Mouse (Mus musculus) G1E (cell line): ENCODE data around the gene Cep164.

Experiments
- CTCF ChIP-seq: IDR thresholded peaks from 2 replicates; pipeline ENCODE4 v1.5.1; 2012; ENCODE audit warnings: low read depth, low read length, inconsistent platforms, mixed read lengths
- GATA1 ChIP-seq: IDR thresholded peaks from 2 replicates; pipeline ENCODE4 v1.6.1; 2012; ENCODE audit warnings: borderline replicate concordance, low read length, inconsistent platforms, mixed read lengths
- GATA2 ChIP-seq: IDR thresholded peaks from 2 replicates; pipeline ENCODE4 v1.6.1; 2012; ENCODE audit warnings: low read depth, low read length, inconsistent platforms, borderline replicate concordance
- POLR2AphosphoS5 ChIP-seq: IDR thresholded peaks from 2 replicates; pipeline ENCODE4 v1.6.1; 2012; ENCODE audit warnings: low read depth, low read length, inconsistent platforms; ENCODE audit not compliant: insufficient replicate concordance
- TAL1 ChIP-seq: conservative IDR thresholded peaks from 2 replicates; pipeline ENCODE4 v1.6.1; 2012; ENCODE audit warnings: low read depth, low read length, inconsistent platforms, mixed read lengths

- TF ChIP-seq CTCF = no peak
- no peak for TF ChIP-seq TAL1
- no peak for TF ChIP-seq GATA1
- TF ChIP-seq GATA2 = no peak
- TF ChIP-seq POLR2AphosphoS5 = no peak
These were observed 83.0 kb downstream of the Cep164 start for GRCm38 (mm10) chr9:45745451-45745850.
